Comparison of ENCODE assay signal across 10 mouse cellular contexts in the genomic region with DNA sequence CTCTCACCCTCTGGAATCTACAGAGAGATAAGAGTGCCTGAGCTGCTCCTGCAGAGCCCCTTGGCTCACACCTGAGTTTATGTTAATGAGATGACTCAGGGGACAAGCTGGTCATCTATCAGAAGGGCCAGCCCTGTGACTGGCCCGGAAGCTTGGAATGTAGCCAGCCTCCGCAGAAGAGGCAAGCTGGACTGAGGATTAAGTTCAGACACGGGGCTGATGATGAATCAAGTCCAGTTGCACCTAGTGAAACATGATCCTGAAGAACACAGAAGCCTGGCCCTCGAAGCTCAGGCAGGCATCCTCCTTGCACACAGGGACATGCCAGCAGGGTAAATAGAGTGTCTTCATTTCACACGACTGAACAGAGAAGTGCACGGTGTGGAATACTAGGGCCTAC. TPM values are rescaled to one million over a fixed set of nuclear protein-coding genes. Genes with fewer than 3 reads are reported as not detected.
DNase-seq lines count a peak whose midpoint lies in the region; ATAC-seq and TF ChIP-seq lines count a peak whose summit lies in the region.
"Had no signal": no experiment of that assay in that cellular context is flagged by ENCODE, and none has a peak within 500 bp of the region (broad histone marks: within the 10 kb centered on the region; RNA-seq: fewer than 3 reads in every experiment).

No protein-coding gene starts in this region.

- no peak overlapping the region for H3K9ac ChIP-seq in hindbrain, postnatal 0 days (replicated peaks; ENCODE audit: low read length)
- H3K9ac ChIP-seq in hindbrain, embryonic 12.5 days = no peak overlapping the region
- peak overlapping the region; percentile 50 for H3K9ac ChIP-seq in heart, embryonic 14.5 days (ENCODE audit: low read length)
- H3K9ac ChIP-seq in forebrain, embryonic 16.5 days (replicated peaks; ENCODE audit: low read depth, low read length) = no peak overlapping the region
- H3K9ac ChIP-seq in forebrain, embryonic 13.5 days = no peak overlapping the region
- H3K9ac ChIP-seq: embryonic facial prominence, embryonic 15.5 days; neural tube, embryonic 12.5 days had no signal

- DNase-seq in hindbrain, postnatal 0 days (ENCODE audit: low spot score) = peak; percentile 25
- peak; percentile 69 for DNase-seq in cerebellum, adult 11-12 months
- peak; percentile 55 for DNase-seq in lung, postnatal 14 days
- DNase-seq in thymus, postnatal 36 days = no peak

- H3K4me3 ChIP-seq in hindbrain, postnatal 0 days (ENCODE audit: low read length) = no peak overlapping the region
- H3K4me3 ChIP-seq in hindbrain, embryonic 12.5 days = no peak overlapping the region
- no peak overlapping the region for H3K4me3 ChIP-seq in heart, embryonic 14.5 days (ENCODE audit: control insufficient read depth in 1 of 2, insufficient read depth in 1 of 2, low read depth in 1 of 2, low read length in 2 of 2)
- no peak overlapping the region for H3K4me3 ChIP-seq in forebrain, embryonic 16.5 days (replicated peaks; ENCODE audit: low read length)
- H3K4me3 ChIP-seq in forebrain, embryonic 13.5 days = no peak overlapping the region
- H3K4me3 ChIP-seq: embryonic facial prominence, embryonic 15.5 days; neural tube, embryonic 12.5 days had no signal

- no peak overlapping the region for H3K27ac ChIP-seq in hindbrain, postnatal 0 days
- no peak overlapping the region for H3K27ac ChIP-seq in hindbrain, embryonic 12.5 days
- peak overlapping the region; percentile 78 to 84 for H3K27ac ChIP-seq in heart, embryonic 14.5 days (replicated peaks in 1 of 2; ENCODE audit: control insufficient read depth in 1 of 2, insufficient read depth in 1 of 2, low read depth in 2 of 2, low read length in 2 of 2)
- no peak overlapping the region for H3K27ac ChIP-seq in forebrain, embryonic 16.5 days (ENCODE audit: low read length)
- H3K27ac ChIP-seq in forebrain, embryonic 13.5 days = no peak overlapping the region
- H3K27ac ChIP-seq: embryonic facial prominence, embryonic 15.5 days; neural tube, embryonic 12.5 days had no signal

- no peaks in the 10 kb centered on the region for H3K4me1 ChIP-seq in hindbrain, postnatal 0 days (ENCODE audit: insufficient read depth, low read length)
- H3K4me1 ChIP-seq in hindbrain, embryonic 12.5 days = peaks cover 8% of the 10 kb centered on the region
- peaks cover 30 to 49% of the 10 kb centered on the region in 2 experiments for H3K4me1 ChIP-seq in heart, embryonic 14.5 days (ENCODE audit: control insufficient read depth in 2 of 2, insufficient read depth in 2 of 2, low read length in 2 of 2)
- H3K4me1 ChIP-seq in forebrain, embryonic 16.5 days (replicated peaks; ENCODE audit: control insufficient read depth, insufficient read depth, low read length) = peaks cover 5% of the 10 kb centered on the region; the same call in 1 of the 2 replicates
- peaks cover 18% of the 10 kb centered on the region for H3K4me1 ChIP-seq in forebrain, embryonic 13.5 days
- H3K4me1 ChIP-seq: neural tube, embryonic 12.5 days had no signal

- H3K36me3 ChIP-seq in hindbrain, postnatal 0 days (ENCODE audit: insufficient read depth, low read length) = no peaks in the 10 kb centered on the region
- 0 out of 2 replicates have a peak, but pooled peaks cover 5% of the 10 kb centered on the region for H3K36me3 ChIP-seq in hindbrain, embryonic 12.5 days
- no peaks in the 10 kb centered on the region for H3K36me3 ChIP-seq in heart, embryonic 14.5 days (ENCODE audit: control insufficient read depth, insufficient read depth, low read length)
- H3K36me3 ChIP-seq in forebrain, embryonic 16.5 days (ENCODE audit: control insufficient read depth, insufficient read depth) = no peaks in the 10 kb centered on the region
- H3K36me3 ChIP-seq in forebrain, embryonic 13.5 days (ENCODE audit: poor library complexity, severe bottlenecking) = no peaks in the 10 kb centered on the region
- H3K36me3 ChIP-seq: embryonic facial prominence, embryonic 15.5 days; neural tube, embryonic 12.5 days had no signal

- no peaks in the 10 kb centered on the region for H3K27me3 ChIP-seq in hindbrain, postnatal 0 days (ENCODE audit: insufficient read depth, low read length)
- no peaks in the 10 kb centered on the region for H3K27me3 ChIP-seq in hindbrain, embryonic 12.5 days
- no peaks in the 10 kb centered on the region for H3K27me3 ChIP-seq in heart, embryonic 14.5 days (ENCODE audit: control insufficient read depth, insufficient read depth, low read length)
- no peaks in the 10 kb centered on the region for H3K27me3 ChIP-seq in forebrain, embryonic 16.5 days (replicated peaks; ENCODE audit: control insufficient read depth, insufficient read depth, low read length)
- no peaks in the 10 kb centered on the region for H3K27me3 ChIP-seq in forebrain, embryonic 13.5 days
- H3K27me3 ChIP-seq: embryonic facial prominence, embryonic 15.5 days; neural tube, embryonic 12.5 days had no signal

- H3K4me2 ChIP-seq in hindbrain, postnatal 0 days (ENCODE audit: low read depth, low read length) = no peak overlapping the region
- H3K4me2 ChIP-seq in hindbrain, embryonic 12.5 days (replicated peaks) = no peak overlapping the region
- peak overlapping the region; percentile 34 for H3K4me2 ChIP-seq in heart, embryonic 14.5 days (ENCODE audit: low read length)
- H3K4me2 ChIP-seq in forebrain, embryonic 16.5 days (ENCODE audit: low read length) = no peak overlapping the region
- no peak overlapping the region for H3K4me2 ChIP-seq in forebrain, embryonic 13.5 days
- H3K4me2 ChIP-seq: embryonic facial prominence, embryonic 15.5 days; neural tube, embryonic 12.5 days had no signal

- no peaks in the 10 kb centered on the region for H3K9me3 ChIP-seq in hindbrain, postnatal 0 days (ENCODE audit: low read length)
- no peaks in the 10 kb centered on the region for H3K9me3 ChIP-seq in hindbrain, embryonic 12.5 days (replicated peaks)
- no peaks in the 10 kb centered on the region for H3K9me3 ChIP-seq in heart, embryonic 14.5 days (ENCODE audit: control insufficient read depth, low read length)
- H3K9me3 ChIP-seq in forebrain, embryonic 16.5 days (ENCODE audit: control insufficient read depth, low read length) = no peaks in the 10 kb centered on the region
- no peaks in the 10 kb centered on the region for H3K9me3 ChIP-seq in forebrain, embryonic 13.5 days (replicated peaks)
- H3K9me3 ChIP-seq: embryonic facial prominence, embryonic 15.5 days; neural tube, embryonic 12.5 days had no signal

- TF ChIP-seq CTCF in hindbrain, postnatal 0 days (IDR thresholded peaks at IDR 0.05; ENCODE audit: low read depth) = no peak

- ATAC-seq in hindbrain, postnatal 0 days = no peak
- ATAC-seq in hindbrain, embryonic 12.5 days (ENCODE audit: low FRiP score) = no peak
- ATAC-seq in heart, embryonic 14.5 days (ENCODE audit: insufficient number of reproducible peaks, insufficient read depth, low FRiP score, low read depth) = no peak
- ATAC-seq in forebrain, embryonic 16.5 days = no peak
- no peak for ATAC-seq in forebrain, embryonic 13.5 days

- 34% methylated on average over 6 of the region's 6 CpGs for WGBS in hindbrain, postnatal 0 days
- 50% methylated on average over 6 of the region's 6 CpGs for WGBS in hindbrain, embryonic 12.5 days
- WGBS in heart, embryonic 14.5 days = 14% methylated on average over 6 of the region's 6 CpGs
- 31% methylated on average over 6 of the region's 6 CpGs for WGBS in forebrain, embryonic 16.5 days
- WGBS in forebrain, embryonic 13.5 days = 45% methylated on average over 6 of the region's 6 CpGs

RNA-seq across cellular contexts. Expression of a gene that starts 17.7 kb away (rescaled TPM):
- total RNA-seq in hindbrain, postnatal 0 days (2014; rRNA removed) = 1.0 and 1.2 TPM in 2 replicates
- 1.3 and 1.7 TPM in 2 replicates for polyA plus RNA-seq in hindbrain, postnatal 0 days (2015; fragmentation: Nextera tagmentation; extraction: Ambion mirVana)
- 1.7 and 1.9 TPM in 2 replicates for polyA plus RNA-seq in hindbrain, embryonic 12.5 days (2016; fragmentation: Nextera tagmentation; extraction: Ambion mirVana)
- polyA plus RNA-seq in heart, embryonic 14.5 days (2014; fragmentation: Nextera tagmentation; extraction: Ambion mirVana) = 2.0 and 2.4 TPM in 2 replicates
- 0.35 and 0.73 TPM in 2 replicates for polyA plus RNA-seq in forebrain, embryonic 16.5 days (2015; fragmentation: Nextera tagmentation; extraction: Ambion mirVana)
- 1.2 and 1.5 TPM in 2 replicates for polyA plus RNA-seq in forebrain, embryonic 13.5 days (2015; fragmentation: Nextera tagmentation; extraction: Ambion mirVana)

RNA-seq across cellular contexts. Expression of a gene that starts 38.7 kb away (rescaled TPM):
- 10.0 and 11.7 TPM in 2 replicates for total RNA-seq in hindbrain, postnatal 0 days (2014; rRNA removed)
- polyA plus RNA-seq in hindbrain, postnatal 0 days (2015; fragmentation: Nextera tagmentation; extraction: Ambion mirVana) = 6.3 and 6.5 TPM in 2 replicates
- polyA plus RNA-seq in hindbrain, embryonic 12.5 days (2016; fragmentation: Nextera tagmentation; extraction: Ambion mirVana) = 7.5 and 8.0 TPM in 2 replicates
- 9.7 and 10.5 TPM in 2 replicates for polyA plus RNA-seq in heart, embryonic 14.5 days (2014; fragmentation: Nextera tagmentation; extraction: Ambion mirVana)
- polyA plus RNA-seq in forebrain, embryonic 16.5 days (2015; fragmentation: Nextera tagmentation; extraction: Ambion mirVana) = 4.2 and 4.4 TPM in 2 replicates
- polyA plus RNA-seq in forebrain, embryonic 13.5 days (2015; fragmentation: Nextera tagmentation; extraction: Ambion mirVana) = 8.6 and 9.7 TPM in 2 replicates

Comparison
In these comparisons a context has a peak if more than half of its experiments do, and no peak if none do; other contexts are left out.
1. DNase-seq: peak in hindbrain, postnatal 0 days (single experiment), cerebellum, adult 11-12 months (single experiment) and lung, postnatal 14 days (single experiment); none in thymus, postnatal 36 days (0 of 2).
2. H3K27ac ChIP-seq: peak in heart, embryonic 14.5 days (2 of 2); none in hindbrain, postnatal 0 days (single experiment), hindbrain, embryonic 12.5 days (single experiment), forebrain, embryonic 16.5 days (single experiment) and forebrain, embryonic 13.5 days (single experiment).